Mouse (Mus musculus) kidney, postnatal 36 days (tissue): ENCODE results near the gene Kctd10.
A peak's percentile ranks its signal among the peaks of the same experiment; 100 is the strongest.

Experiments used
- DNase-seq, 2 experiments: peaks; one replicate each; pipeline ENCODE4 v3.0.0; 2021 to 2022; ENCODE audit warnings: mixed read lengths in 2 of 2

Gene Kctd10

GRCm38 (mm10) chr5:114378177-114378920 lies 2.0 kb downstream of the Kctd10 start:
- DNase-seq = peak in 1 of 2 experiments; percentile 39

- peak; percentile 46 to 57 for DNase-seq
Measured at GRCm38 (mm10) chr5:114374409-114375213, 5.7 kb downstream of the Kctd10 start.

- DNase-seq = no peak
Measured at GRCm38 (mm10) chr5:114373581-114373980, 6.7 kb downstream of the Kctd10 start.

GRCm38 (mm10) chr5:114373174-114373573 lies 7.1 kb downstream of the Kctd10 start:
- DNase-seq = peak; percentile 55 to 71

GRCm38 (mm10) chr5:114372565-114372964 lies 7.7 kb downstream of the Kctd10 start:
- DNase-seq = no peak

- no peak for DNase-seq
Measured at GRCm38 (mm10) chr5:114371731-114372473, 8.4 kb downstream of the Kctd10 start.

GRCm38 (mm10) chr5:114371331-114371730 lies 9.0 kb downstream of the Kctd10 start:
- DNase-seq = no peak

GRCm38 (mm10) chr5:114370371-114370776 lies 9.9 kb downstream of the Kctd10 start:
- peak; percentile 79 to 86 for DNase-seq

- DNase-seq = no peak
Measured at GRCm38 (mm10) chr5:114369921-114370320, 10.4 kb downstream of the Kctd10 start.

GRCm38 (mm10) chr5:114368803-114369496 lies 11.4 kb downstream of the Kctd10 start:
- no peak for DNase-seq

- no peak for DNase-seq
Measured at GRCm38 (mm10) chr5:114368121-114368520, 12.2 kb downstream of the Kctd10 start.

GRCm38 (mm10) chr5:114365043-114365752 lies 15.1 kb downstream of the Kctd10 start:
- peak in 1 of 2 experiments; percentile 72 for DNase-seq

- DNase-seq = no peak
Measured at GRCm38 (mm10) chr5:114360968-114361367, 19.3 kb downstream of the Kctd10 start.

GRCm38 (mm10) chr5:114359586-114359985 lies 20.7 kb downstream of the Kctd10 start:
- DNase-seq = no peak

GRCm38 (mm10) chr5:114358833-114359232 lies 21.5 kb downstream of the Kctd10 start:
- no peak for DNase-seq

- no peak for DNase-seq
Measured at GRCm38 (mm10) chr5:114356936-114357751, 23.2 kb downstream of the Kctd10 start.

GRCm38 (mm10) chr5:114356250-114356935 lies 23.9 kb downstream of the Kctd10 start:
- peak; percentile 87 to 90 for DNase-seq

GRCm38 (mm10) chr5:114351490-114351889 lies 28.8 kb downstream of the Kctd10 start:
- peak in 1 of 2 experiments; percentile 40 for DNase-seq

- no peak for DNase-seq
Measured at GRCm38 (mm10) chr5:114347005-114347404, 33.3 kb downstream of the Kctd10 start.

GRCm38 (mm10) chr5:114345538-114345937 lies 34.8 kb downstream of the Kctd10 start:
- DNase-seq = no peak
